Mouse (Mus musculus) ES-E14 (cell line): ENCODE measurements around the gene Mtfmt.

Source experiments
- CHD2 ChIP-seq: IDR thresholded peaks from 2 replicates; pipeline ENCODE4 v1.6.1; 2014; ENCODE audit warnings: mild to moderate bottlenecking, low read depth, low read length, inconsistent platforms
- HCFC1 ChIP-seq: IDR thresholded peaks from 2 replicates; pipeline ENCODE4 v1.6.1; 2012; ENCODE audit warnings: low read length, inconsistent platforms, borderline replicate concordance; ENCODE audit not compliant: insufficient read depth
- MAFK ChIP-seq: IDR thresholded peaks from 2 replicates; pipeline ENCODE4 v1.6.1; 2014; ENCODE audit warnings: mild to moderate bottlenecking, low read depth, low read length, inconsistent platforms; ENCODE audit not compliant: insufficient read depth
- ZC3H11A ChIP-seq: IDR thresholded peaks from 2 replicates; pipeline ENCODE4 v1.6.1; 2012; ENCODE audit warnings: low read depth, mild to moderate bottlenecking, inconsistent platforms, low read length, borderline replicate concordance
- ZNF384 ChIP-seq: IDR thresholded peaks from 2 replicates; pipeline ENCODE4 v1.6.1; 2012; ENCODE audit warnings: low read depth, low read length, inconsistent platforms

DNA sequence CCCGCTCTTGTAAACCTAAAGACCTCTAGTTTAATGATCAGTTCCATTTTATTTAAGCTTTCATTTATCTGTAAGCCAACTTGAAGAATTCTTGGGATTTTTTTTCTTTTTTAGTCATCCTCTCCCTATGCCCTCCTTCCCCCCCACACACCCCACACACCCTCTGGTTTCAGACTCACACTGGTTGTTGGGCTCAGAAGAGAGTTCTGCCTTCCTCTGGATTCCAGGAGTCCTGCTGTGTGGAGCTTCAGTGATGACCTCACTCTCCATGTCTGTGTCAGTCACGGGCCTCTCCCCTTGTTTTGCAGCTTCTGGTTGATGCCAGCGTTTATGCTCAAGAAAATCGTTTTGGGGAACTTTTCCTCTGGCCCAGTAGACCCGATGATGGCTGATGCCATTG is 44.5 kb downstream of the Mtfmt start:
- TF ChIP-seq MAFK, result no peak
- no peak for TF ChIP-seq ZC3H11A
- TF ChIP-seq HCFC1, result no peak
- no peak for TF ChIP-seq ZNF384
- no peak for TF ChIP-seq CHD2
